Mouse (Mus musculus): ENCODE results near the gene Morn3.

- TF ChIP-seq POLR2A (IDR thresholded peaks at IDR 0.05; ENCODE audit: borderline replicate concordance, insufficient read depth, low read length), result no peak
- no peak for TF ChIP-seq CTCF (IDR thresholded peaks at IDR 0.05; ENCODE audit: borderline replicate concordance, insufficient read depth, low read depth, low read length)
Measured at GRCm38 (mm10) chr5:122994910-122995309, 51.9 kb downstream of the Morn3 start.

Measured in cerebellum, adult 2 months (tissue).